Mouse (Mus musculus): ENCODE data around the gene Abcb1a. TPM values are rescaled to one million over a fixed set of nuclear protein-coding genes. Genes with fewer than 3 reads are reported as not detected.
"Not testable (repeated sequence)": the region's sequence is repeated elsewhere in the genome, so short reads cannot be mapped to it uniquely, and the experiment has no call there.

Abcb1a gene
- polyA plus RNA-seq, 1 experiment from 2014 or later: 0.28 TPM

GRCm38 (mm10) chr5:8737062-8737461 is 77.2 kb downstream of the Abcb1a start:
- H3K27me3 ChIP-seq (ENCODE audit: insufficient read depth, poor library complexity, severe bottlenecking): no peaks in the 10 kb centered on the region
- H3K27ac ChIP-seq: no peak overlapping the region
- DNase-seq (ENCODE audit: low spot score): no peak
- H3K4me1 ChIP-seq: no peaks in the 10 kb centered on the region
- WGBS: 86% methylated on average over 4 of the region's 4 CpGs
- H3K4me3 ChIP-seq: no peak overlapping the region
- H3K9me3 ChIP-seq: no peaks in the 10 kb centered on the region
- H3K36me3 ChIP-seq: no peaks in the 10 kb centered on the region

GRCm38 (mm10) chr5:8747244-8747643 is 87.4 kb downstream of the Abcb1a start:
- not testable (repeated sequence) for H3K4me3 ChIP-seq; H3K4me1 ChIP-seq; DNase-seq (ENCODE audit: low spot score); H3K27ac ChIP-seq; H3K36me3 ChIP-seq; H3K9me3 ChIP-seq; H3K27me3 ChIP-seq (ENCODE audit: insufficient read depth, poor library complexity, severe bottlenecking)
- 89% methylated on average over 13 of the region's 13 CpGs for WGBS

DNA sequence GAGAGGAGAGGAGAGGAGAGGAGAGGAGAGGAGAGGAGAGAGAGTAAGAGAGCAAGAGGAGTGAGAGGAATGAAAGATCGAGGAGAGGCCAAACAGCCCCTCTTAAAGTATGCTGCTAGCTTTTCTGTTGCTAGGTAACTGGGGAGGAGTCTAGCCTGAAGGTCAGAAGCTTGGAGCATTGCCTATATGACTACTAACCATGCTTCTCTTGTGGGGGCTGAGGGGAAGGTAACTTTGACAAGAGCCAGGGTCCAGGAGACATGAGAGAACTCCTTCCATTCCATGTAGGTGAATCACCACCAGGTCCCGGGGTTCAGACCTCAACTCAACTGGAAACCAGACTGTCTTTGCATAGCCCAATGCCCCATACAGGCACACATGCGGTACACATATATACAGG is 113.0 kb downstream of the Abcb1a start:
- DNase-seq (ENCODE audit: low spot score): no peak
- Histone ChIP-seq H3K4me1 (no peaks in the 10 kb centered on the region), H3K4me3 (no peak overlapping the region), H3K36me3 (no peaks in the 10 kb centered on the region), H3K27me3 (ENCODE audit: insufficient read depth, poor library complexity, severe bottlenecking) (no peaks in the 10 kb centered on the region), H3K27ac (no peak overlapping the region), H3K9me3 (no peaks in the 10 kb centered on the region)
- 62% methylated on average over 3 of the region's 3 CpGs for WGBS

DNA sequence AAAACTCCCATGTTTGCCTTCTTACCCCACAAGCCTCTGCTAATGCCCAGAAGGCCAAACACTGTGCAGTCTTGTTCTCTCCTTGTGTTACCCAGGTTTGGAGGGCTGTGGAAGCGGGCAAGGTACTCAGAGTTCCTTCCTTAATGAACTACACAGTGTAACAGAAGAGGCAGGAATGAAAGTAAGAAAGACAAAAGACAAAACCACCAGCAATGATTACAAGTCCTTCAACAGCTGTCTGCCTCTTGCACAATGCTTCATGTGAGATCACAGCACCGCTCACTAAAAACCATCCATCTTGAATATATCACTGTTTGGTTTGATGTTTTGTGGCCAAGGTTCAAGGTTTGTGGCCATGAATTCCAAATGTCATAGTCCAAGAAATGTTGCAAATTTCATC is 118.4 kb downstream of the Abcb1a start:
- H3K36me3 ChIP-seq: no peaks in the 10 kb centered on the region
- no peak for DNase-seq (ENCODE audit: low spot score)
- H3K27ac ChIP-seq: no peak overlapping the region
- no peaks in the 10 kb centered on the region for H3K27me3 ChIP-seq (ENCODE audit: insufficient read depth, poor library complexity, severe bottlenecking)
- H3K4me3 ChIP-seq: no peak overlapping the region
- H3K4me1 ChIP-seq: no peaks in the 10 kb centered on the region
- no peaks in the 10 kb centered on the region for H3K9me3 ChIP-seq
- 75% methylated on average over 2 of the region's 2 CpGs for WGBS

DNA sequence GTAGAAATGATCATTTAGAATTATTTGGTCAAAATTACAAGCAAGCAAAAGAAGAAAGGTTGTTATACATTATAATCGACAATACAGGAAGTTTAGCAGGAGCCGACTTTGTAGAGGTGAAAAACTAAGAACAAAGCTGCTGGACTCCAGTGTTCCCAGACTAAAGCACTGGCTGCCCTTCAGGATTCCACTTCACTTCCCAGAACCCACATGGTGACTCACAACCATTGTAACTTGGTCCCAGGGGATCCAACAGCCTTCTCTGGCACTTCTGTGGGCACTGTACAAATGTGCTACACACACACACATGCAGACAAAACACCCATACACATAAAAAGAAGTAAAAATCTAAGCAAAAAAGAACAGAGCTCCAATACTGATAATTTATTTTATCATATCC is 118.9 kb downstream of the Abcb1a start:
- no peaks in the 10 kb centered on the region for H3K36me3 ChIP-seq
- 93% methylated on average over 2 of the region's 2 CpGs for WGBS
- no peaks in the 10 kb centered on the region for H3K4me1 ChIP-seq
- H3K9me3 ChIP-seq: no peaks in the 10 kb centered on the region
- no peak overlapping the region for H3K4me3 ChIP-seq
- H3K27me3 ChIP-seq (ENCODE audit: insufficient read depth, poor library complexity, severe bottlenecking): no peaks in the 10 kb centered on the region
- DNase-seq (ENCODE audit: low spot score): no peak
- H3K27ac ChIP-seq: no peak overlapping the region

GRCm38 (mm10) chr5:8792281-8792680 is 132.4 kb downstream of the Abcb1a start:
- Histone ChIP-seq H3K27ac (no peak overlapping the region), H3K9me3 (no peaks in the 10 kb centered on the region), H3K4me1 (no peaks in the 10 kb centered on the region), H3K36me3 (no peaks in the 10 kb centered on the region), H3K4me3 (no peak overlapping the region), H3K27me3 (ENCODE audit: insufficient read depth, poor library complexity, severe bottlenecking) (no peaks in the 10 kb centered on the region)
- DNase-seq (ENCODE audit: low spot score): no peak
- 79% methylated on average over 4 of the region's 4 CpGs for WGBS

Other genes with a start within 250 kb of the Abcb1a start
- 39.3 and 48.5 TPM in 2 replicates for gene Dbf4, start 237.4 kb upstream of the Abcb1a start, polyA plus RNA-seq (2016; fragmentation: Nextera tagmentation; extraction: Ambion mirVana)
- gene Slc25a40, start 237.2 kb upstream of the Abcb1a start, polyA plus RNA-seq (2016; fragmentation: Nextera tagmentation; extraction: Ambion mirVana): 9.1 and 12.7 TPM in 2 replicates
- 1.1 and 1.6 TPM in 2 replicates for gene Rundc3b, start 37.1 kb upstream of the Abcb1a start, polyA plus RNA-seq (2016; fragmentation: Nextera tagmentation; extraction: Ambion mirVana)
- gene Abcb1b, start 138.1 kb downstream of the Abcb1a start, polyA plus RNA-seq (2016; fragmentation: Nextera tagmentation; extraction: Ambion mirVana): 0.80 and 1.1 TPM in 2 replicates
- gene Abcb4, start 233.6 kb downstream of the Abcb1a start, polyA plus RNA-seq (2016; fragmentation: Nextera tagmentation; extraction: Ambion mirVana): 0.16 and 1.0 TPM in 2 replicates

All from heart, embryonic 10.5 days (tissue).